Mouse (Mus musculus): ENCODE results near the gene G430095P16Rik.
A peak's percentile ranks its signal among the peaks of the same experiment; 100 is the strongest.

The G430095P16Rik gene

GRCm38 (mm10) chr8:84770100-84770953 is 47.5 kb downstream of the G430095P16Rik start:
- DNase-seq (ENCODE audit: low read depth, low spot score): no peak

GRCm38 (mm10) chr8:84771000-84771687 is 48.3 kb downstream of the G430095P16Rik start:
- no peak for DNase-seq (ENCODE audit: low read depth, low spot score)

- DNase-seq (ENCODE audit: low read depth, low spot score): no peak
Observed at GRCm38 (mm10) chr8:84771941-84772378, 49.2 kb downstream of the G430095P16Rik start.

- DNase-seq (ENCODE audit: low read depth, low spot score): no peak
Observed at GRCm38 (mm10) chr8:84772628-84773027, 49.8 kb downstream of the G430095P16Rik start.

GRCm38 (mm10) chr8:84773304-84773703 is 50.5 kb downstream of the G430095P16Rik start:
- DNase-seq (ENCODE audit: low read depth, low spot score): no peak

- peak; percentile 10 for DNase-seq (ENCODE audit: low read depth, low spot score)
Observed at GRCm38 (mm10) chr8:84773833-84774232, 51.0 kb downstream of the G430095P16Rik start.

- peak; percentile 6 for DNase-seq (ENCODE audit: low read depth, low spot score)
Observed at GRCm38 (mm10) chr8:84774473-84774911, 51.7 kb downstream of the G430095P16Rik start.

- DNase-seq (ENCODE audit: low read depth, low spot score): no peak
Observed at GRCm38 (mm10) chr8:84775105-84775591, 52.3 kb downstream of the G430095P16Rik start.

- no peak for DNase-seq (ENCODE audit: low read depth, low spot score)
Observed at GRCm38 (mm10) chr8:84775621-84776113, 52.9 kb downstream of the G430095P16Rik start.

Measured in A20 (cell line).